Mouse (Mus musculus): ENCODE results near the gene Ppfibp2.

DNA sequence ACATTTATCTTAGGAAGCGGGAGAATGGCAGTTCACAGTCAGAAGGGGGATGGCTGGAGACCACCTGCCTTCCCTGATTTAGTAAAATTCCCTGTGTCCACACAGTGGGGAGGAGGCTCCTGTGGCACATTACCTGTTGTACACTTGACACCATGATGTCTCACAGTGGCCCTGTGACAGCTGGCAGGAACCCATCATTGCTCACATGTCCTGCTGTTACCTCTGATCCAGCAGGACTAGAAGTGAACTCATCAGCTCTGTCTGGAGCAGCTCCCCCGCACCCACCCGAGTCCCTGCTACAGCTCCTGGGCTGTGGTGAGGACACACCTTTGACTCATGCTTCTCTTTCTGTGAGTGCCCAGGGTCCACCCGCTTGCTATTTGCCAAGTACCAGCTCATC is 38.2 kb downstream of the Ppfibp2 start:
- TF ChIP-seq CTCF (IDR thresholded peaks at IDR 0.05; ENCODE audit: low read depth, low read length) (no peak), POLR2A (IDR thresholded peaks at IDR 0.05; ENCODE audit: insufficient read depth, low read length) (no peak)
